Mouse (Mus musculus): Measurements from ENCODE around the gene Arsb.

DNA sequence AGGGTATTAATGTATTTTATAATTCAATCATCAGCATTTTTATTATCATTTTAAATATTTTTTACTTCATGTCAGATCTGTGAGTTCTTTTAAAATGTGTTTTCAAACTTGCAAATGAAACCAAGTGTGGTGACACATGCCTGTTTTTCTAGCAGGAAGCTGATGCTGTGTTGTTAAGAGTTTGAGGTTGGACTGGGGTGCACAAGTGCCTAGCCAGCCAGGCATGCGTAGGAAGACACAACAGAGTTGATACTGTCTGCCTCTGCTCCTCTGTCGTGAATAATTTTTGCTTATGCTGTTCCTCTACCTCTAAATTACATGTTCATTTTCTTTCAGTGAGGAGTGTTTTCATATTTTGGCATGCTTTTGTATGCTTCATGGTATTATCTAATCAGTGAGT, 122.7 kb downstream of the Arsb start:
- TF ChIP-seq POLR2A (IDR thresholded peaks at IDR 0.05; ENCODE audit: low read depth, low read length): no peak
- TF ChIP-seq CTCF (conservative IDR thresholded peaks at IDR 0.05; ENCODE audit: insufficient read depth, insufficient read length, low read depth, low read length): no peak

Data from kidney, adult 2 months (tissue).